In genomic region chr7:16132161-16132581, GRCm38 (mm10) we compare ENCODE assay signal across 10 mouse cellular contexts. TPM values are rescaled to one million over a fixed set of nuclear protein-coding genes. Genes with fewer than 3 reads are reported as not detected.
DNase-seq lines count a peak whose midpoint lies in the region; ATAC-seq and TF ChIP-seq lines count a peak whose summit lies in the region.
"Had no signal": no experiment of that assay in that cellular context is flagged by ENCODE, and none has a peak within 500 bp of the region (broad histone marks: within the 10 kb centered on the region; RNA-seq: fewer than 3 reads in every experiment).

No protein-coding gene starts in this region.

- H3K36me3 ChIP-seq in hindbrain, embryonic 10.5 days: peaks cover 6% of the 10 kb centered on the region; the same call in 1 of the 2 replicates
- peaks cover 5% of the 10 kb centered on the region; the same call in 1 of the 2 replicates for H3K36me3 ChIP-seq in neural tube, embryonic 13.5 days
- no peaks in the 10 kb centered on the region for H3K36me3 ChIP-seq in lung, postnatal 0 days (ENCODE audit: insufficient read depth, low read length)

- peak overlapping the region; percentile 52 for H3K4me3 ChIP-seq in layer of hippocampus, adult 2 months
- peak overlapping the region; percentile 79; the same call in 1 of the 2 replicates for H3K4me3 ChIP-seq in hindbrain, embryonic 10.5 days
- peak overlapping the region; percentile 58 for H3K4me3 ChIP-seq in neural tube, embryonic 13.5 days
- H3K4me3 ChIP-seq in lung, postnatal 0 days (ENCODE audit: low read depth, low read length): no peak overlapping the region

- TF ChIP-seq CTCF in layer of hippocampus, adult 2 months (conservative IDR thresholded peaks at IDR 0.05): no peak
- TF ChIP-seq CTCF in lung, postnatal 0 days (IDR thresholded peaks at IDR 0.05): no peak

- peaks cover 11% of the 10 kb centered on the region; the same call in 1 of the 2 replicates for H3K27me3 ChIP-seq in hindbrain, embryonic 10.5 days (ENCODE audit: insufficient read depth, poor library complexity, severe bottlenecking)
- no peaks in the 10 kb centered on the region for H3K27me3 ChIP-seq in neural tube, embryonic 13.5 days
- 0 out of 2 replicates have a peak, but pooled peaks cover 2% of the 10 kb centered on the region for H3K27me3 ChIP-seq in lung, postnatal 0 days (replicated peaks; ENCODE audit: insufficient read depth, low read length)

- peaks cover 63% of the 10 kb centered on the region for H3K4me1 ChIP-seq in hindbrain, embryonic 10.5 days (replicated peaks)
- H3K4me1 ChIP-seq in neural tube, embryonic 13.5 days (replicated peaks): peaks cover 84% of the 10 kb centered on the region
- no peaks in the 10 kb centered on the region for H3K4me1 ChIP-seq in lung, postnatal 0 days (ENCODE audit: insufficient read depth, low read depth, low read length)

- no peak for TF ChIP-seq EP300 in lung, postnatal 0 days (IDR thresholded peaks at IDR 0.05)

- DNase-seq in layer of hippocampus, adult 2 months (ENCODE audit: low spot score in 2 of 2): peak in 1 of 2 experiments; percentile 58
- no peak for DNase-seq in layer of hippocampus, adult 8-10 months (ENCODE audit: low spot score in 2 of 2)
- peak; percentile 58 to 69 for DNase-seq in cerebellum, postnatal 14 days
- DNase-seq in hindbrain, embryonic 10.5 days (ENCODE audit: low spot score): no peak
- no peak for DNase-seq in thymus, postnatal 4 days
- DNase-seq in urinary bladder, postnatal 36 days (ENCODE audit: low spot score in 2 of 2): no peak
- DNase-seq in lung, postnatal 0 days (ENCODE audit: low spot score): no peak
- DNase-seq: kidney, postnatal 36 days; lung, adult 18-20 months had no signal

- H3K9me3 ChIP-seq in hindbrain, embryonic 10.5 days: no peaks in the 10 kb centered on the region
- H3K9me3 ChIP-seq in neural tube, embryonic 13.5 days: no peaks in the 10 kb centered on the region
- H3K9me3 ChIP-seq in lung, postnatal 0 days (ENCODE audit: low read length): no peaks in the 10 kb centered on the region

- H3K9ac ChIP-seq in neural tube, embryonic 13.5 days: peak overlapping the region; percentile 86
- no peak overlapping the region for H3K9ac ChIP-seq in lung, postnatal 0 days (replicated peaks; ENCODE audit: low read depth)

- ATAC-seq in neural tube, embryonic 13.5 days (ENCODE audit: low read depth): no peak
- ATAC-seq in lung, postnatal 0 days: no peak

- H3K4me2 ChIP-seq in neural tube, embryonic 13.5 days: peak overlapping the region; percentile 74
- H3K4me2 ChIP-seq in lung, postnatal 0 days (replicated peaks; ENCODE audit: low read depth, low read length): no peak overlapping the region

- WGBS in hindbrain, embryonic 10.5 days: 22% methylated on average over 7 of the region's 7 CpGs
- WGBS in neural tube, embryonic 13.5 days: 8% methylated on average over 7 of the region's 7 CpGs
- WGBS in lung, postnatal 0 days: 10% methylated on average over 6 of the region's 7 CpGs

- H3K27ac ChIP-seq in layer of hippocampus, adult 2 months: peak overlapping the region; percentile 91
- no peak overlapping the region for H3K27ac ChIP-seq in hindbrain, embryonic 10.5 days
- peak overlapping the region; percentile 85 for H3K27ac ChIP-seq in neural tube, embryonic 13.5 days (replicated peaks)
- H3K27ac ChIP-seq in lung, postnatal 0 days (ENCODE audit: low read length): no peak overlapping the region

RNA-seq across cellular contexts. Expression of gene Slc8a2, which starts 2.5 kb away (rescaled TPM):
- 100 to 1,000 TPM; 305 to 320 TPM for total RNA-seq in layer of hippocampus, adult 2 months (2021)
- 100 to 1,000 TPM; 237 to 262 (median 255) TPM for total RNA-seq in layer of hippocampus, adult 8-10 months (2022)
- polyA plus RNA-seq in hindbrain, embryonic 10.5 days (2016; fragmentation: Nextera tagmentation; extraction: Ambion mirVana): 0.26 and 0.42 TPM in 2 replicates
- 1.1 and 1.4 TPM in 2 replicates for polyA plus RNA-seq in neural tube, embryonic 13.5 days (2015; fragmentation: Nextera tagmentation; extraction: Ambion mirVana)
- 0.04 and 0.05 TPM in 2 replicates for polyA plus RNA-seq in lung, postnatal 0 days (2015; fragmentation: Nextera tagmentation; extraction: Ambion mirVana)

RNA-seq across cellular contexts. Expression of gene Kptn, which starts 12.5 kb away (rescaled TPM):
- total RNA-seq in layer of hippocampus, adult 2 months (2021): 10 to 100 TPM; 39.4 to 47.0 TPM
- total RNA-seq in layer of hippocampus, adult 8-10 months (2022): 10 to 100 TPM; 35.4 to 47.0 (median 41.5) TPM
- polyA plus RNA-seq in hindbrain, embryonic 10.5 days (2016; fragmentation: Nextera tagmentation; extraction: Ambion mirVana): 27.0 and 30.5 TPM in 2 replicates
- 37.9 and 41.4 TPM in 2 replicates for polyA plus RNA-seq in neural tube, embryonic 13.5 days (2015; fragmentation: Nextera tagmentation; extraction: Ambion mirVana)
- polyA plus RNA-seq in lung, postnatal 0 days (2015; fragmentation: Nextera tagmentation; extraction: Ambion mirVana): 14.2 and 15.0 TPM in 2 replicates

RNA-seq across cellular contexts. Expression of gene Napa, which starts 33.9 kb away (rescaled TPM):
- 100 to 1,000 TPM; 309 to 325 TPM for total RNA-seq in layer of hippocampus, adult 2 months (2021)
- total RNA-seq in layer of hippocampus, adult 8-10 months (2022): 100 to 1,000 TPM; 289 to 306 (median 297) TPM
- polyA plus RNA-seq in hindbrain, embryonic 10.5 days (2016; fragmentation: Nextera tagmentation; extraction: Ambion mirVana): 193 and 221 TPM in 2 replicates
- polyA plus RNA-seq in neural tube, embryonic 13.5 days (2015; fragmentation: Nextera tagmentation; extraction: Ambion mirVana): 235 and 247 TPM in 2 replicates
- polyA plus RNA-seq in lung, postnatal 0 days (2015; fragmentation: Nextera tagmentation; extraction: Ambion mirVana): 154 TPM in 2 replicates

RNA-seq across cellular contexts. Expression of gene Meis3, which starts 42.7 kb away (rescaled TPM):
- 10 to 100 TPM; 37.3 to 38.6 TPM for total RNA-seq in layer of hippocampus, adult 2 months (2021)
- 10 to 100 TPM; 36.4 to 42.8 (median 40.1) TPM for total RNA-seq in layer of hippocampus, adult 8-10 months (2022)
- polyA plus RNA-seq in hindbrain, embryonic 10.5 days (2016; fragmentation: Nextera tagmentation; extraction: Ambion mirVana): 117 and 173 TPM in 2 replicates
- 139 and 161 TPM in 2 replicates for polyA plus RNA-seq in neural tube, embryonic 13.5 days (2015; fragmentation: Nextera tagmentation; extraction: Ambion mirVana)
- polyA plus RNA-seq in lung, postnatal 0 days (2015; fragmentation: Nextera tagmentation; extraction: Ambion mirVana): 12.3 and 12.7 TPM in 2 replicates

Comparison
In these comparisons a context has a peak if more than half of its experiments do, and no peak if none do; other contexts are left out.
1. DNase-seq: peak in cerebellum, postnatal 14 days (2 of 2); none in layer of hippocampus, adult 8-10 months (0 of 2), hindbrain, embryonic 10.5 days (single experiment), thymus, postnatal 4 days (single experiment), urinary bladder, postnatal 36 days (0 of 2) and lung, postnatal 0 days (single experiment).
2. H3K27ac ChIP-seq: peak in layer of hippocampus, adult 2 months (single experiment) and neural tube, embryonic 13.5 days (single experiment); none in hindbrain, embryonic 10.5 days (single experiment) and lung, postnatal 0 days (single experiment).